Mouse (Mus musculus) limb, embryonic 14.5 days (tissue): ENCODE data around the gene Gm47841. TPM values are rescaled to one million over a fixed set of nuclear protein-coding genes. Genes with fewer than 3 reads are reported as not detected.

Source experiments
- ATAC-seq: fragments of 200-750 bp; cut with Nextera tagmentation; 2 replicates; pipeline ENCODE4 v1.8.0; 2017; ENCODE audit warnings: low read depth, moderate number of reproducible peaks, moderate TSS enrichment; ENCODE audit not compliant: low FRiP score
- DNase-seq: peaks from one replicate; pipeline ENCODE4 v3.0.0-alpha.2; 2015; ENCODE audit warnings: low spot score
- H3K27ac ChIP-seq: fragments of 300-500 bp; sonication (generic); replicated peaks from 2 replicates; pipeline ENCODE4 v1.5.1; 2014; ENCODE audit warnings: low read depth, mild to moderate bottlenecking, low read length, moderate library complexity, mixed read lengths
- H3K27me3 ChIP-seq: fragments of 300-500 bp; sonication (generic); 2 replicates; pipeline ENCODE4 v1.6.1; 2014; ENCODE audit warnings: low read length, mixed read lengths; ENCODE audit not compliant: control insufficient read depth, insufficient read depth
- H3K36me3 ChIP-seq: fragments of 300-500 bp; sonication (generic); 2 replicates; pipeline ENCODE4 v1.6.1; 2014; ENCODE audit warnings: mild to moderate bottlenecking, low read length, moderate library complexity, mixed read lengths; ENCODE audit not compliant: control insufficient read depth, insufficient read depth
- H3K4me1 ChIP-seq: fragments of 300-500 bp; sonication (generic); 2 replicates; pipeline ENCODE4 v1.6.1; 2014; ENCODE audit warnings: antibody characterized with exemption, low read length, mixed read lengths; ENCODE audit not compliant: control insufficient read depth, insufficient read depth
- H3K4me2 ChIP-seq: fragments of 300-500 bp; sonication (generic); replicated peaks from 2 replicates; pipeline ENCODE4 v1.6.1; 2014; ENCODE audit warnings: low read depth, mild to moderate bottlenecking, low read length, moderate library complexity; ENCODE audit not compliant: severe bottlenecking
- H3K4me3 ChIP-seq: fragments of 300-500 bp; sonication (generic); replicated peaks from 2 replicates; pipeline ENCODE4 v1.5.1; 2014; ENCODE audit warnings: low read length
- H3K9ac ChIP-seq: fragments of 300-500 bp; sonication (generic); 2 replicates; pipeline ENCODE4 v1.6.1; 2014; ENCODE audit warnings: mild to moderate bottlenecking, low read depth, low read length, moderate library complexity; ENCODE audit not compliant: severe bottlenecking
- H3K9me3 ChIP-seq: fragments of 300-500 bp; sonication (generic); 2 replicates; pipeline ENCODE4 v1.6.1; 2016; ENCODE audit warnings: low read length; ENCODE audit not compliant: control insufficient read depth
- POLR2A ChIP-seq: fragments of 200-500 bp; IDR thresholded peaks from 2 replicates; pipeline ENCODE4 v1.8.0; 2012; ENCODE audit warnings: inconsistent platforms, mild to moderate bottlenecking, moderate library complexity, borderline replicate concordance; ENCODE audit not compliant: insufficient read depth, insufficient read length; ENCODE audit errors: extremely low read depth
- WGBS: fragments of 180-500 bp; shearing (Covaris S2); extraction: QIAGEN DNeasy Blood & Tissue Kit; methylation state at CpG from one replicate; pipeline ENCODE4 v1.1.7; 2014; 5-methylcytosine and 5-hydroxymethylcytosine counted together
- polyA plus RNA-seq, 2 experiments: library from polyadenylated mRNA; depleted of rRNA in 1 of 2; stranded (reverse) in 1 of 2; unstranded in 1 of 2; fragments of >200 nt; fragmentation: Nextera tagmentation in 1 of 2; extraction: Ambion mirVana in 1 of 2; gene quantifications; 2 replicates each; pipeline versions ENCODE4 v1.2.1 to v1.2.3; 2012 to 2014

The Gm47841 gene
- polyA plus RNA-seq, 2 experiments, result 0.05 TPM; not detected in 1

DNA sequence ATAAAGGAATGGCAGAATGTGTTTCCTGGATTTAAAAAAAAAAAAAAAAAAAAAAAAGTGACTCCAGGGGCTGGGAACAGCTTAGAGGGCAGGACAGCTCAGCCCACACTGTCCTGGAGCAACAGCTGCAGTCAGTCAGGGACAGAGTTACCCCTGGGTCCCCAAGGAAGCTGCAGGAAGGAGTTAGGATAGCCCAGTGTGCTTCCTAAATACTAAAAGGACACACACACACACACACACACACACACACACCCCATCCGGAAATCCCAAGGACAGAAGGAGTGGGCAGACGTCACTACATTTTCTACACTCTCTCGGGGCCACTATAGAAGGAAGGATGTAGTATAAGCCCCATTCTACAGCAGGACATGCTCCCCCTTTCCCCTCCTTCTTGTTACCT, 20.8 kb upstream of the Gm47841 start:
- no peak for DNase-seq
- H3K9me3 ChIP-seq, result no peaks in the 10 kb centered on the region
- no peak overlapping the region for H3K4me2 ChIP-seq
- H3K27me3 ChIP-seq, result no peaks in the 10 kb centered on the region
- WGBS, result 59% methylated on average over 3 of the region's 3 CpGs
- ATAC-seq, result no peak
- H3K4me3 ChIP-seq, result no peak overlapping the region
- no peak overlapping the region for H3K27ac ChIP-seq
- TF ChIP-seq POLR2A, result no peak
- no peaks in the 10 kb centered on the region for H3K36me3 ChIP-seq
- H3K4me1 ChIP-seq, result peaks cover 34% of the 10 kb centered on the region
- no peak overlapping the region for H3K9ac ChIP-seq

DNA sequence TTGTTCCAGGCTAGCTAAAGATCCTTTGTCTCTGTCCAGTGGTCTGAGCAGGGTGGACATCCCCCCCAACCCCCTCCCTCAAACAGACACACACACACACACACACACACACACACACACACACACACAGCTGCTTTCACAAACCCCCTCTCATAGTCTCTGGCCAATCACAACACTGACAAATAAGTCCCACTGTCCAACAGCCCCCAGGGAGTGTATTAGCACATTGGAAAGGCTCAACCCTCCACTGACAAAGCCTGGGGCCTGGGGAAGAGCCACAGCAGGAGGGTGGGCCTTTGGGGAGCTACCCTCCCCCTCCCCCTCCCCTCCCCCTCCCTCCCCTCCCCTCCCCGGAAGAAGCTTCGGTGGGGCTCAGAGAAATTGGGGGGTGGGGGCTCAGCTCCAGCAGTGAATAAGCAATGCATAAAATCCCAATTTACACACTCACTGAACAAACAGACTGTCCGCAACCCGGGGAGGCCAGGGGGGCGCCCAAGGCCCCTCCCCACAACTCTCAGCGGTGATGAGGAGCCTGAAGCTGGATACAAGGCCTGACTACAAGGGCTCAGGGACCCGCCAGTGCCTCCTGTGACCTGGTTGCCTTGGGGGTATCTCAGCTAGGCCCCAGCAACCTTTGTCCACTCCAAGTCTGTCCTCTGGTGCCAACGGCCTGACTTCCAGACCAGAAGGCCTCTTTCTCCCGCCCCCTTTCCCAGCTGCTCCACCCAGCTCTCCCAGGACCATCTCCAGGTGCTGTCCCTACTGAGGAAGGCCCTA, 19.9 kb upstream of the Gm47841 start:
- no peak overlapping the region for H3K4me3 ChIP-seq
- 28% methylated on average over 3 of the region's 9 CpGs for WGBS

GRCm38 (mm10) chr15:101066364-101066847, 19.2 kb upstream of the Gm47841 start:
- no peak overlapping the region for H3K4me2 ChIP-seq
- H3K27ac ChIP-seq, result no peak overlapping the region
- no peaks in the 10 kb centered on the region for H3K27me3 ChIP-seq
- H3K36me3 ChIP-seq, result no peaks in the 10 kb centered on the region
- TF ChIP-seq POLR2A, result no peak
- peaks cover 33% of the 10 kb centered on the region for H3K4me1 ChIP-seq
- DNase-seq, result no peak
- H3K4me3 ChIP-seq, result no peak overlapping the region
- ATAC-seq, result no peak
- H3K9me3 ChIP-seq, result no peaks in the 10 kb centered on the region
- WGBS, result 31% methylated on average over 6 of the region's 6 CpGs
- H3K9ac ChIP-seq, result no peak overlapping the region

More for the DNA sequence above, 19.9 kb upstream of the Gm47841 start:
- Histone ChIP-seq H3K9ac (no peak overlapping the region), H3K27me3 (no peaks in the 10 kb centered on the region), H3K27ac (no peak overlapping the region), H3K4me1 (peaks cover 36% of the 10 kb centered on the region), H3K4me2 (no peak overlapping the region), H3K36me3 (no peaks in the 10 kb centered on the region), H3K9me3 (no peaks in the 10 kb centered on the region)
- no peak for ATAC-seq
- DNase-seq, result no peak
- no peak for TF ChIP-seq POLR2A

DNA sequence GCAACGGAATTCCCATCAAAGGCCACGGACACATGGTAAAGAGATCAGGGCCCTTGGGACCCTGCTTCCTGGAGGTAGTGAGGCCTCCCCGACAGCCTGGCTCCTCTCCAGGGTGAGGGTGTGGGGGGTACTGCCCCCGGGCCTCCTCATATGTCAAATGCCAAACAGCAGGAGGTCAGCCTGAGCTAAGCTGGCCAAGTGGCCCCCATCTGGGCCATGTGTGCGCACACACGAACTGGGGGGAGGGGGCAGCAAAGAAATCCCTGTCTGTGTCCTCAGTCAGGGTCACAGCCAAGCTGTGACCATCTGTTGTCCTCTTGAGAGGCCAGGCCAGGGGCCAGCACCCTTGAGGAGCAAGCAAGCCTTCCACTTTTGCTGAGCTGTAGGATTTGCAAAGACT, 17.9 kb upstream of the Gm47841 start:
- H3K27ac ChIP-seq, result no peak overlapping the region
- peaks cover 21% of the 10 kb centered on the region for H3K4me1 ChIP-seq
- no peak for DNase-seq
- H3K36me3 ChIP-seq, result no peaks in the 10 kb centered on the region
- 28% methylated on average over 5 of the region's 6 CpGs for WGBS
- H3K27me3 ChIP-seq, result no peaks in the 10 kb centered on the region
- H3K4me3 ChIP-seq, result no peak overlapping the region
- no peak for TF ChIP-seq POLR2A
- no peak overlapping the region for H3K4me2 ChIP-seq
- no peak overlapping the region for H3K9ac ChIP-seq
- 0 out of 2 replicates have a peak, but pooled peaks have one; percentile 16 for ATAC-seq
- H3K9me3 ChIP-seq, result no peaks in the 10 kb centered on the region

DNA sequence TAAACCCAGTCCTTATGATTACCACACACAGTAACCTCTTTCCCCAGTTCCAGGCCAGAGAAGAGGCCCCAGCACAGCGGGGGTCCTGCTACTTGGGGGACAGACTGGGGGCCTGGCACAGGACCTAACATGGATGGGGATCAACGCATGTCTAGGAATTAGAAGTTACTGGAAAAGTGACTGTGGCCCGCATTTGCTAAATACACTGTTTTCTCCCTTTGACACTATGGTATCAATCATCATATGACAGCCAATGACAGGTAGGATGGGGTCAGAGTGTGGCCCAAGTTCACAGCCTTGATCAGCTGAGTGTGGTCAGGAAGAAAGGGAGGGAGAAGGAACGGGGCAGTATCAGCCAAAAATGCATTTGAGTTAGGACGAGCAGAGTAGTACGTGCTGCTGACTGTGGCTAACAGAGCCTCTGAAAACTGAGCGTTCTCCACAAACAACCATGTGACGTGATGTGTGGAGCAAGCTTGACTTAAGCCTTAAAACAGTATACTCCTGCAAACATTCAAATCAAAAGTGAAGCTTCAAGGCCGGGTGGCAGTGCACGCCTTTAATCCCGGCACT, 13.2 kb upstream of the Gm47841 start:
- no peak for TF ChIP-seq POLR2A
- no peak for DNase-seq
- ATAC-seq, result no peak
- Histone ChIP-seq H3K27me3 (peaks cover 5% of the 10 kb centered on the region; the same call in 1 of the 2 replicates), H3K9ac (no peak overlapping the region), H3K4me1 (peaks cover 9% of the 10 kb centered on the region; the same call in 1 of the 2 replicates), H3K9me3 (no peaks in the 10 kb centered on the region), H3K4me3 (no peak overlapping the region), H3K27ac (no peak overlapping the region), H3K36me3 (no peaks in the 10 kb centered on the region), H3K4me2 (no peak overlapping the region)
- 75% methylated on average over 11 of the region's 11 CpGs for WGBS
